Mouse (Mus musculus): ENCODE data around the gene Hook2. TPM values are rescaled to one million over a fixed set of nuclear protein-coding genes. Genes with fewer than 3 reads are reported as not detected.

Hook2 gene
- 34.5 and 34.6 TPM in 2 replicates for polyA plus RNA-seq (2014; fragmentation: Nextera tagmentation; extraction: Ambion mirVana)

GRCm38 (mm10) chr8:84990349-84990748 is at the start of gene Hook2:
TSS of gene Hook2 (plus strand) at chr8:84990603.
- H3K9me3 ChIP-seq (ENCODE audit: control insufficient read depth, low read depth, low read length) = no peaks in the 10 kb centered on the region
- peak; percentile 79 for ATAC-seq (ENCODE audit: insufficient number of reproducible peaks, insufficient read depth, low FRiP score, low read depth)
- WGBS = under 1% methylated on average over 28 of the region's 28 CpGs
- H3K27ac ChIP-seq (ENCODE audit: low read length) = peak within 1 kb of the TSS; percentile 84
- H3K9ac ChIP-seq (replicated peaks; ENCODE audit: low read depth, low read length) = peak within 1 kb of the TSS; percentile 67
- no peaks in the 10 kb centered on the region for H3K36me3 ChIP-seq (ENCODE audit: control insufficient read depth, insufficient read depth, low read length)
- peak within 1 kb of the TSS; percentile 68 for H3K4me3 ChIP-seq (ENCODE audit: low read depth, low read length)
- 0 out of 2 replicates have a peak, but pooled peaks cover 3% of the 10 kb centered on the region for H3K27me3 ChIP-seq (ENCODE audit: control insufficient read depth, insufficient read depth, low read length)
- H3K4me2 ChIP-seq (replicated peaks; ENCODE audit: low read depth, low read length) = peak within 1 kb of the TSS; percentile 78
- peaks cover 12% of the 10 kb centered on the region; the same call in 1 of the 2 replicates for H3K4me1 ChIP-seq (ENCODE audit: control insufficient read depth, insufficient read depth, low read length)

GRCm38 (mm10) chr8:84943699-84944098 is 46.7 kb upstream of the Hook2 start:
- Histone ChIP-seq H3K9me3 (ENCODE audit: control insufficient read depth, low read depth, low read length) (no peaks in the 10 kb centered on the region), H3K4me3 (ENCODE audit: low read depth, low read length) (no peak overlapping the region), H3K4me2 (replicated peaks; ENCODE audit: low read depth, low read length) (no peak overlapping the region), H3K27ac (ENCODE audit: low read length) (no peak overlapping the region), H3K9ac (replicated peaks; ENCODE audit: low read depth, low read length) (no peak overlapping the region), H3K36me3 (ENCODE audit: control insufficient read depth, insufficient read depth, low read length) (no peaks in the 10 kb centered on the region), H3K27me3 (ENCODE audit: control insufficient read depth, insufficient read depth, low read length) (peaks cover 30% of the 10 kb centered on the region), H3K4me1 (ENCODE audit: control insufficient read depth, insufficient read depth, low read length) (0 out of 2 replicates have a peak, but pooled peaks cover 6% of the 10 kb centered on the region)
- 18% methylated on average over 4 of the region's 4 CpGs for WGBS
- no peak for ATAC-seq (ENCODE audit: insufficient number of reproducible peaks, insufficient read depth, low FRiP score, low read depth)

GRCm38 (mm10) chr8:84944478-84945160 is 45.8 kb upstream of the Hook2 start:
- no peaks in the 10 kb centered on the region for H3K36me3 ChIP-seq (ENCODE audit: control insufficient read depth, insufficient read depth, low read length)
- H3K4me2 ChIP-seq (replicated peaks; ENCODE audit: low read depth, low read length) = peak overlapping the region; percentile 13; the same call in 1 of the 2 replicates
- no peak overlapping the region for H3K4me3 ChIP-seq (ENCODE audit: low read depth, low read length)
- 5% methylated on average over 26 of the region's 26 CpGs for WGBS
- H3K27me3 ChIP-seq (ENCODE audit: control insufficient read depth, insufficient read depth, low read length) = peaks cover 30% of the 10 kb centered on the region
- ATAC-seq (ENCODE audit: insufficient number of reproducible peaks, insufficient read depth, low FRiP score, low read depth) = 0 out of 2 replicates have a peak, but pooled peaks have one; percentile 56
- H3K9ac ChIP-seq (replicated peaks; ENCODE audit: low read depth, low read length) = no peak overlapping the region
- 0 out of 2 replicates have a peak, but pooled peaks cover 6% of the 10 kb centered on the region for H3K4me1 ChIP-seq (ENCODE audit: control insufficient read depth, insufficient read depth, low read length)
- no peaks in the 10 kb centered on the region for H3K9me3 ChIP-seq (ENCODE audit: control insufficient read depth, low read depth, low read length)
- no peak overlapping the region for H3K27ac ChIP-seq (ENCODE audit: low read length)

GRCm38 (mm10) chr8:84945235-84945632 is 45.2 kb upstream of the Hook2 start:
- Histone ChIP-seq H3K27ac (ENCODE audit: low read length) (no peak overlapping the region), H3K36me3 (ENCODE audit: control insufficient read depth, insufficient read depth, low read length) (no peaks in the 10 kb centered on the region), H3K4me2 (replicated peaks; ENCODE audit: low read depth, low read length) (peak overlapping the region; percentile 64; the same call in 1 of the 2 replicates), H3K27me3 (ENCODE audit: control insufficient read depth, insufficient read depth, low read length) (peaks cover 30% of the 10 kb centered on the region), H3K4me1 (ENCODE audit: control insufficient read depth, insufficient read depth, low read length) (0 out of 2 replicates have a peak, but pooled peaks cover 6% of the 10 kb centered on the region), H3K9me3 (ENCODE audit: control insufficient read depth, low read depth, low read length) (no peaks in the 10 kb centered on the region), H3K4me3 (ENCODE audit: low read depth, low read length) (no peak overlapping the region), H3K9ac (replicated peaks; ENCODE audit: low read depth, low read length) (no peak overlapping the region)
- 9% methylated on average over 11 of the region's 11 CpGs for WGBS
- no peak for ATAC-seq (ENCODE audit: insufficient number of reproducible peaks, insufficient read depth, low FRiP score, low read depth)

- H3K4me1 ChIP-seq (ENCODE audit: control insufficient read depth, insufficient read depth, low read length) = 0 out of 2 replicates have a peak, but pooled peaks cover 6% of the 10 kb centered on the region
These were observed 44.5 kb upstream of the Hook2 start for GRCm38 (mm10) chr8:84945633-84946527.

GRCm38 (mm10) chr8:84946528-84947240 is 43.7 kb upstream of the Hook2 start, which contains the start of gene Rtbdn:
TSS of gene Rtbdn (plus strand) at chr8:84946991.
- peak within 1 kb of the TSS; percentile 64 for H3K4me2 ChIP-seq (replicated peaks; ENCODE audit: low read depth, low read length)
- WGBS = 14% methylated on average over 17 of the region's 17 CpGs
- H3K4me1 ChIP-seq (ENCODE audit: control insufficient read depth, insufficient read depth, low read length) = 0 out of 2 replicates have a peak, but pooled peaks cover 6% of the 10 kb centered on the region
- peaks cover 30% of the 10 kb centered on the region for H3K27me3 ChIP-seq (ENCODE audit: control insufficient read depth, insufficient read depth, low read length)
- no peaks in the 10 kb centered on the region for H3K36me3 ChIP-seq (ENCODE audit: control insufficient read depth, insufficient read depth, low read length)
- peak within 1 kb of the TSS; percentile 34 for H3K4me3 ChIP-seq (ENCODE audit: low read depth, low read length)
- ATAC-seq (ENCODE audit: insufficient number of reproducible peaks, insufficient read depth, low FRiP score, low read depth) = no peak
- no peaks in the 10 kb centered on the region for H3K9me3 ChIP-seq (ENCODE audit: control insufficient read depth, low read depth, low read length)
- H3K9ac ChIP-seq (replicated peaks; ENCODE audit: low read depth, low read length) = no peak within 1 kb of the TSS
- no peak within 1 kb of the TSS for H3K27ac ChIP-seq (ENCODE audit: low read length)

More at GRCm38 (mm10) chr8:84945633-84946527, 44.5 kb upstream of the Hook2 start:
- Histone ChIP-seq H3K9me3 (ENCODE audit: control insufficient read depth, low read depth, low read length) (no peaks in the 10 kb centered on the region), H3K27ac (ENCODE audit: low read length) (no peak overlapping the region), H3K27me3 (ENCODE audit: control insufficient read depth, insufficient read depth, low read length) (peaks cover 30% of the 10 kb centered on the region), H3K4me3 (ENCODE audit: low read depth, low read length) (peak overlapping the region; percentile 34), H3K9ac (replicated peaks; ENCODE audit: low read depth, low read length) (no peak overlapping the region), H3K36me3 (ENCODE audit: control insufficient read depth, insufficient read depth, low read length) (no peaks in the 10 kb centered on the region), H3K4me2 (replicated peaks; ENCODE audit: low read depth, low read length) (peak overlapping the region; percentile 64)
- 0 out of 2 replicates have a peak, but pooled peaks have one; percentile 51 for ATAC-seq (ENCODE audit: insufficient number of reproducible peaks, insufficient read depth, low FRiP score, low read depth)
- WGBS = under 1% methylated on average over 34 of the region's 67 CpGs

- H3K4me3 ChIP-seq (ENCODE audit: low read depth, low read length) = no peak overlapping the region
- H3K9ac ChIP-seq (replicated peaks; ENCODE audit: low read depth, low read length) = no peak overlapping the region
- H3K4me1 ChIP-seq (ENCODE audit: control insufficient read depth, insufficient read depth, low read length) = 0 out of 2 replicates have a peak, but pooled peaks cover 6% of the 10 kb centered on the region
- no peaks in the 10 kb centered on the region for H3K9me3 ChIP-seq (ENCODE audit: control insufficient read depth, low read depth, low read length)
- peaks cover 30% of the 10 kb centered on the region for H3K27me3 ChIP-seq (ENCODE audit: control insufficient read depth, insufficient read depth, low read length)
- WGBS = 15% methylated on average over 9 of the region's 9 CpGs
- 0 out of 2 replicates have a peak, but pooled peaks have one; percentile 48 for ATAC-seq (ENCODE audit: insufficient number of reproducible peaks, insufficient read depth, low FRiP score, low read depth)
- H3K4me2 ChIP-seq (replicated peaks; ENCODE audit: low read depth, low read length) = no peak overlapping the region
- no peaks in the 10 kb centered on the region for H3K36me3 ChIP-seq (ENCODE audit: control insufficient read depth, insufficient read depth, low read length)
- H3K27ac ChIP-seq (ENCODE audit: low read length) = no peak overlapping the region
These were observed 43.2 kb upstream of the Hook2 start for GRCm38 (mm10) chr8:84947241-84947545.

- Histone ChIP-seq H3K27ac (ENCODE audit: low read length) (no peak overlapping the region), H3K36me3 (ENCODE audit: control insufficient read depth, insufficient read depth, low read length) (no peaks in the 10 kb centered on the region), H3K9ac (replicated peaks; ENCODE audit: low read depth, low read length) (no peak overlapping the region), H3K9me3 (ENCODE audit: control insufficient read depth, low read depth, low read length) (no peaks in the 10 kb centered on the region), H3K4me2 (replicated peaks; ENCODE audit: low read depth, low read length) (no peak overlapping the region), H3K4me1 (ENCODE audit: control insufficient read depth, insufficient read depth, low read length) (0 out of 2 replicates have a peak, but pooled peaks cover 6% of the 10 kb centered on the region), H3K27me3 (ENCODE audit: control insufficient read depth, insufficient read depth, low read length) (peaks cover 24% of the 10 kb centered on the region), H3K4me3 (ENCODE audit: low read depth, low read length) (no peak overlapping the region)
- 18% methylated on average over 12 of the region's 12 CpGs for WGBS
- no peak for ATAC-seq (ENCODE audit: insufficient number of reproducible peaks, insufficient read depth, low FRiP score, low read depth)
These were observed 40.6 kb upstream of the Hook2 start for GRCm38 (mm10) chr8:84949753-84950152.
